Mouse (Mus musculus): ENCODE data around the gene Ccdc34.

GRCm38 (mm10) chr2:109986036-109986785, 31.4 kb upstream of the Ccdc34 start:
- TF ChIP-seq POLR2A (IDR thresholded peaks at IDR 0.05; ENCODE audit: low read depth, low read length) (no peak), CTCF (conservative IDR thresholded peaks at IDR 0.05; ENCODE audit: insufficient read depth, insufficient read length, low read depth, low read length) (no peak)
